Mouse (Mus musculus): ENCODE measurements around the gene Rpl12.

GRCm38 (mm10) chr2:32931730-32932129, 29.6 kb upstream of the Rpl12 start:
- TF ChIP-seq CTCF (IDR thresholded peaks at IDR 0.05; ENCODE audit: borderline replicate concordance, insufficient read depth, low read depth, low read length) (no peak), POLR2A (IDR thresholded peaks at IDR 0.05; ENCODE audit: borderline replicate concordance, insufficient read depth, low read length) (no peak)
